Mouse (Mus musculus): ENCODE data around the gene Fgf14.

Gene Fgf14

GRCm38 (mm10) chr14:124485261-124485660, 191.7 kb downstream of the Fgf14 start:
- 47% methylated on average over 1 of the region's 1 CpGs for WGBS

GRCm38 (mm10) chr14:124474066-124474667, 202.8 kb downstream of the Fgf14 start:
- WGBS = 58% methylated on average over 2 of the region's 2 CpGs

- WGBS = 38% methylated on average over 2 of the region's 2 CpGs
Observed at GRCm38 (mm10) chr14:124470909-124471308, 206.0 kb downstream of the Fgf14 start.

GRCm38 (mm10) chr14:124455120-124455519, 221.8 kb downstream of the Fgf14 start:
- WGBS = 80% methylated on average over 1 of the region's 1 CpGs

GRCm38 (mm10) chr14:124446096-124446840, 230.7 kb downstream of the Fgf14 start:
- WGBS = 75% methylated on average over 2 of the region's 2 CpGs

- 48% methylated on average over 3 of the region's 3 CpGs for WGBS
Observed at GRCm38 (mm10) chr14:124439298-124439697, 237.6 kb downstream of the Fgf14 start.

GRCm38 (mm10) chr14:124411890-124412289, 265.0 kb downstream of the Fgf14 start:
- 83% methylated on average over 2 of the region's 2 CpGs for WGBS

GRCm38 (mm10) chr14:124410945-124411344, 266.0 kb downstream of the Fgf14 start:
- WGBS = 0% methylated on average over 1 of the region's 1 CpGs

- 17% methylated on average over 1 of the region's 1 CpGs for WGBS
Observed at GRCm38 (mm10) chr14:124319017-124319718, 357.8 kb downstream of the Fgf14 start.

GRCm38 (mm10) chr14:124315513-124315912, 361.4 kb downstream of the Fgf14 start:
- 56% methylated on average over 2 of the region's 2 CpGs for WGBS

- WGBS = 74% methylated on average over 2 of the region's 2 CpGs
Observed at GRCm38 (mm10) chr14:124264541-124265059, 412.3 kb downstream of the Fgf14 start.

- WGBS = 74% methylated on average over 1 of the region's 1 CpGs
Observed at GRCm38 (mm10) chr14:124247517-124247916, 429.4 kb downstream of the Fgf14 start.

- 47% methylated on average over 2 of the region's 2 CpGs for WGBS
Observed at GRCm38 (mm10) chr14:124223445-124223844, 453.5 kb downstream of the Fgf14 start.

GRCm38 (mm10) chr14:124222447-124222846, 454.5 kb downstream of the Fgf14 start:
- 9% methylated on average over 1 of the region's 1 CpGs for WGBS

- 32% methylated on average over 2 of the region's 2 CpGs for WGBS
Observed at GRCm38 (mm10) chr14:124220979-124221378, 455.9 kb downstream of the Fgf14 start.

- 5% methylated on average over 7 of the region's 7 CpGs for WGBS
Observed at GRCm38 (mm10) chr14:124195806-124196205, 481.1 kb downstream of the Fgf14 start.

GRCm38 (mm10) chr14:124195331-124195730, 481.6 kb downstream of the Fgf14 start:
- WGBS = 32% methylated on average over 10 of the region's 10 CpGs

- 5% methylated on average over 15 of the region's 15 CpGs for WGBS
Observed at GRCm38 (mm10) chr14:124192815-124193142, 484.1 kb downstream of the Fgf14 start.

GRCm38 (mm10) chr14:124191913-124192814, 484.8 kb downstream of the Fgf14 start:
- 2% methylated on average over 42 of the region's 42 CpGs for WGBS

- WGBS = 39% methylated on average over 1 of the region's 1 CpGs
Observed at GRCm38 (mm10) chr14:124180265-124180664, 496.7 kb downstream of the Fgf14 start.

- 93% methylated on average over 1 of the region's 1 CpGs for WGBS
Observed at GRCm38 (mm10) chr14:124174111-124174510, 502.8 kb downstream of the Fgf14 start.
